Mouse (Mus musculus) CH12.LX (cell line): Measurements from ENCODE around the gene Phyhd1. TPM values are rescaled to one million over a fixed set of nuclear protein-coding genes. Genes with fewer than 3 reads are reported as not detected.

Source experiments
- DNase-seq: peaks from one replicate; pipeline ENCODE4 v3.0.0-alpha.2; 2013; ENCODE audit errors: extremely low read depth
- H3K27ac ChIP-seq: 2 replicates; pipeline ENCODE4 v1.5.1; 2012; ENCODE audit warnings: low read depth, mild to moderate bottlenecking, control low read depth, moderate library complexity; ENCODE audit not compliant: insufficient read depth
- H3K27me3 ChIP-seq: replicated peaks from 2 replicates; pipeline ENCODE3; 2012; ENCODE audit warnings: inconsistent platforms
- H3K36me3 ChIP-seq, 2 experiments: replicated peaks in 1 of 2; 2 replicates each; pipeline versions ENCODE3 to v1.6.1; 2012; ENCODE audit warnings: inconsistent platforms in 1 of 2, low read length in 1 of 2, mild to moderate bottlenecking in 1 of 2, mixed read lengths in 1 of 2, moderate library complexity in 1 of 2; ENCODE audit not compliant: control insufficient read depth in 1 of 2, insufficient read depth in 1 of 2
- H3K4me1 ChIP-seq, 2 experiments: 2 replicates each; pipeline ENCODE4 v1.6.1; 2012; ENCODE audit warnings: inconsistent platforms in 1 of 2, moderate library complexity in 1 of 2; ENCODE audit not compliant: insufficient read depth in 2 of 2, control insufficient read depth in 1 of 2
- H3K4me2 ChIP-seq: 2 replicates; pipeline ENCODE4 v1.6.1; 2012; ENCODE audit warnings: low read depth, mild to moderate bottlenecking, control low read depth; ENCODE audit not compliant: poor library complexity, insufficient read depth, severe bottlenecking
- H3K4me3 ChIP-seq, 3 experiments: fragments of 150-350 bp in 1 of 3; sonication (generic) in 1 of 3; replicated peaks in 1 of 3; 2 replicates each; pipeline versions ENCODE3 to v1.5.1; 2011 to 2012; ENCODE audit warnings: low read depth in 2 of 3, low read length in 2 of 3, mild to moderate bottlenecking in 2 of 3, moderate library complexity in 2 of 3, control low read depth in 1 of 3, improper control_type of control experiment in 1 of 3, inconsistent platforms in 1 of 3, mixed read lengths in 1 of 3; ENCODE audit not compliant: poor library complexity in 1 of 3
- H3K79me2 ChIP-seq: replicated peaks from 2 replicates; pipeline ENCODE4 v1.6.1; 2012; ENCODE audit warnings: mild to moderate bottlenecking, moderate library complexity; ENCODE audit not compliant: control insufficient read depth, poor library complexity, insufficient read depth, severe bottlenecking; ENCODE audit errors: extremely low read depth
- H3K9ac ChIP-seq: 2 replicates; pipeline ENCODE4 v1.6.1; 2012; ENCODE audit warnings: low read depth, mild to moderate bottlenecking, control low read depth, moderate library complexity; ENCODE audit not compliant: insufficient read depth
- H3K9me3 ChIP-seq: replicated peaks from 2 replicates; pipeline ENCODE3; 2012; ENCODE audit warnings: low read length, inconsistent platforms, mixed read lengths
- BHLHE40 ChIP-seq: IDR thresholded peaks from 2 replicates; pipeline ENCODE4 v1.6.1; 2011; ENCODE audit warnings: mild to moderate bottlenecking, low read depth, low read length, improper control_type of control experiment
- CHD1 ChIP-seq: IDR thresholded peaks from 2 replicates; pipeline ENCODE4 v1.6.1; 2012; ENCODE audit warnings: low read depth, low read length, improper control_type of control experiment, inconsistent platforms
- CTCF ChIP-seq, 2 experiments: IDR thresholded peaks in 1 of 2; conservative IDR thresholded peaks in 1 of 2; 2 replicates each; pipeline ENCODE4 v1.5.1; 2011 to 2012; ENCODE audit warnings: low read depth in 2 of 2, low read length in 2 of 2, improper control_type of control experiment in 1 of 2, inconsistent platforms in 1 of 2, mild to moderate bottlenecking in 1 of 2, moderate library complexity in 1 of 2
- E2F4 ChIP-seq: IDR thresholded peaks from 2 replicates; pipeline ENCODE4 v1.6.1; 2011; ENCODE audit warnings: low read depth, low read length, improper control_type of control experiment; ENCODE audit not compliant: insufficient replicate concordance
- ELF1 ChIP-seq: IDR thresholded peaks from 2 replicates; pipeline ENCODE4 v1.6.1; 2014; ENCODE audit warnings: low read depth, mild to moderate bottlenecking, inconsistent platforms, low read length, improper control_type of control experiment
- EP300 ChIP-seq: IDR thresholded peaks from 2 replicates; pipeline ENCODE4 v1.6.1; 2011; ENCODE audit warnings: low read length, improper control_type of control experiment
- GABPA ChIP-seq: IDR thresholded peaks from 2 replicates; pipeline ENCODE4 v1.6.1; 2012; ENCODE audit warnings: low read depth, low read length, improper control_type of control experiment, inconsistent platforms; ENCODE audit not compliant: insufficient replicate concordance
- IRF4 ChIP-seq: IDR thresholded peaks from 2 replicates; pipeline ENCODE4 v1.6.1; 2014; ENCODE audit warnings: low read depth, mild to moderate bottlenecking, inconsistent platforms, low read length, improper control_type of control experiment
- JUN ChIP-seq: IDR thresholded peaks from 2 replicates; pipeline ENCODE4 v1.6.1; 2011; ENCODE audit warnings: low read depth, mild to moderate bottlenecking, low read length, improper control_type of control experiment, moderate library complexity; ENCODE audit not compliant: insufficient read depth
- KAT2A ChIP-seq: IDR thresholded peaks from 2 replicates; pipeline ENCODE4 v1.6.1; 2012; ENCODE audit warnings: low read length, improper control_type of control experiment, inconsistent platforms; ENCODE audit not compliant: insufficient replicate concordance
- MAX ChIP-seq: IDR thresholded peaks from 2 replicates; pipeline ENCODE4 v1.6.1; 2011; ENCODE audit warnings: low read length, improper control_type of control experiment
- MAZ ChIP-seq: IDR thresholded peaks from 2 replicates; pipeline ENCODE4 v1.6.1; 2012; ENCODE audit warnings: low read depth, mild to moderate bottlenecking, inconsistent platforms, low read length, improper control_type of control experiment, moderate library complexity
- MEF2A ChIP-seq: IDR thresholded peaks from 2 replicates; pipeline ENCODE4 v1.6.1; 2014; ENCODE audit warnings: low read depth, mild to moderate bottlenecking, inconsistent platforms, low read length, improper control_type of control experiment, borderline replicate concordance
- MYC ChIP-seq: IDR thresholded peaks from 2 replicates; pipeline ENCODE4 v1.6.1; 2011; ENCODE audit warnings: low read depth, mild to moderate bottlenecking, improper control_type of control experiment, low read length
- NELFE ChIP-seq: IDR thresholded peaks from 2 replicates; pipeline ENCODE4 v1.6.1; 2011; ENCODE audit warnings: low read depth, low read length, improper control_type of control experiment
- NRF1 ChIP-seq: IDR thresholded peaks from 2 replicates; pipeline ENCODE4 v1.6.1; 2014; ENCODE audit warnings: low read depth, mild to moderate bottlenecking, inconsistent platforms, low read length, improper control_type of control experiment, moderate library complexity
- PAX5 ChIP-seq: IDR thresholded peaks from 2 replicates; pipeline ENCODE4 v1.6.1; 2012; ENCODE audit warnings: low read length, inconsistent platforms, mixed read lengths
- POLR2A ChIP-seq: IDR thresholded peaks from 2 replicates; pipeline ENCODE4 v1.6.1; 2011; ENCODE audit warnings: low read depth, mild to moderate bottlenecking, improper control_type of control experiment, low read length
- RCOR1 ChIP-seq: conservative IDR thresholded peaks from 2 replicates; pipeline ENCODE4 v1.6.1; 2012; ENCODE audit warnings: low read depth, mild to moderate bottlenecking, inconsistent platforms, low read length, improper control_type of control experiment
- SIN3A ChIP-seq: IDR thresholded peaks from 2 replicates; pipeline ENCODE4 v1.6.1; 2012; ENCODE audit warnings: low read length, improper control_type of control experiment, inconsistent platforms
- SMC3 ChIP-seq: IDR thresholded peaks from 2 replicates; pipeline ENCODE4 v1.6.1; 2011; ENCODE audit warnings: low read depth, low read length, improper control_type of control experiment
- TBP ChIP-seq: conservative IDR thresholded peaks from 2 replicates; pipeline ENCODE4 v1.6.1; 2011; ENCODE audit warnings: low read depth, low read length, improper control_type of control experiment
- TCF12 ChIP-seq: IDR thresholded peaks from 2 replicates; pipeline ENCODE4 v1.6.1; 2014; ENCODE audit warnings: low read depth, mild to moderate bottlenecking, inconsistent platforms, low read length, improper control_type of control experiment
- UBTF ChIP-seq: IDR thresholded peaks from 2 replicates; pipeline ENCODE4 v1.6.1; 2012; ENCODE audit warnings: low read depth, mild to moderate bottlenecking, inconsistent platforms, low read length, improper control_type of control experiment, moderate library complexity
- USF2 ChIP-seq: conservative IDR thresholded peaks from 2 replicates; pipeline ENCODE4 v1.6.1; 2011; ENCODE audit warnings: low read depth, low read length, improper control_type of control experiment
- dilution Hi-C: fragments of 300-500 bp; cut with MboI; formaldehyde crosslinking; loops from 2 replicates; pipeline ENCODE4 v1.14.3; 2020; ENCODE audit warnings: low sequenced_read_pairs; ENCODE audit not compliant: extremely low pct_unique_long_range_greater_than_20kb, extremely low pct_ligation_motif_present
- in situ Hi-C: fragments of 300-500 bp; cut with MboI; formaldehyde crosslinking; loops from 3 replicates; pipeline ENCODE4 v1.14.3; 2019; ENCODE audit warnings: low sequenced_read_pairs, low pct_ligation_motif_present, low pct_unique_long_range_greater_than_20kb, mixed read lengths
- polyA plus RNA-seq: library from polyadenylated mRNA; unstranded; fragments of >175 nt; gene quantifications from 2 replicates; pipeline ENCODE4 v1.2.1, GENCODE M21; 2012; ENCODE audit warnings: low read depth; ENCODE audit not compliant: insufficient read length
- total RNA-seq, 2 experiments: library from RNA; depleted of rRNA; stranded (reverse); fragments of 300-350 nt in 1 of 2; fragments of >200 nt in 1 of 2; gene quantifications; 2 replicates each; pipeline ENCODE4 v1.2.3; 2012 to 2014

Phyhd1 gene
- total and polyA plus RNA-seq, 3 experiments, result 7.1 to 9.7 (median 8.9) TPM

GRCm38 (mm10) chr2:30252521-30252920 lies 13.5 kb upstream of the Phyhd1 start:
- no peaks in the 10 kb centered on the region for H3K9me3 ChIP-seq
- H3K4me1 ChIP-seq, result peaks cover 15 to 36% of the 10 kb centered on the region in 2 experiments
- no peak overlapping the region for H3K4me3 ChIP-seq
- H3K4me2 ChIP-seq, result no peak overlapping the region
- no peaks in the 10 kb centered on the region for H3K27me3 ChIP-seq
- dilution Hi-C loops (no loop called here), in situ Hi-C loops (no loop called here)
- no peak for DNase-seq
- H3K79me2 ChIP-seq, result no peaks in the 10 kb centered on the region
- H3K36me3 ChIP-seq, result peaks cover 25 to 61% of the 10 kb centered on the region in 2 experiments
- TF ChIP-seq EP300 (no peak), UBTF (no peak)
- H3K27ac ChIP-seq, result no peak overlapping the region
- no peak overlapping the region for H3K9ac ChIP-seq

GRCm38 (mm10) chr2:30253809-30254208 lies 12.2 kb upstream of the Phyhd1 start:
- dilution Hi-C loops (no loop called here), in situ Hi-C loops (no loop called here)
- Histone ChIP-seq H3K79me2 (no peaks in the 10 kb centered on the region), H3K9me3 (no peaks in the 10 kb centered on the region), H3K4me3 (no peak overlapping the region), H3K4me1 (peaks cover 24 to 46% of the 10 kb centered on the region in 2 experiments), H3K27ac (no peak overlapping the region), H3K36me3 (peaks cover 32 to 61% of the 10 kb centered on the region in 2 experiments), H3K9ac (no peak overlapping the region), H3K27me3 (no peaks in the 10 kb centered on the region), H3K4me2 (no peak overlapping the region)
- no peak for DNase-seq
- TF ChIP-seq GABPA, result no peak
- no peak for TF ChIP-seq PAX5
- TF ChIP-seq CHD1, result no peak
- TF ChIP-seq TCF12, result no peak
- TF ChIP-seq JUN, result no peak
- TF ChIP-seq CTCF (conservative IDR thresholded peaks at IDR 0.05 in 1 of 2, IDR thresholded peaks at IDR 0.05 in 1 of 2; ENCODE audit: low read depth in 2 of 2, low read length in 2 of 2), result no peak
- TF ChIP-seq NRF1, result no peak
- TF ChIP-seq E2F4, result no peak
- TF ChIP-seq POLR2A, result no peak
- TF ChIP-seq EP300, result no peak
- TF ChIP-seq SIN3A, result no peak
- TF ChIP-seq RCOR1, result no peak
- no peak for TF ChIP-seq MYC
- TF ChIP-seq, all 38 proteins: peak for 0

GRCm38 (mm10) chr2:30255631-30256395 lies 10.2 kb upstream of the Phyhd1 start:
- in situ Hi-C loops (no loop called here), dilution Hi-C loops (no loop called here)
- no peak overlapping the region for H3K4me2 ChIP-seq
- no peak overlapping the region for H3K4me3 ChIP-seq
- H3K4me1 ChIP-seq, result peaks cover 24 to 53% of the 10 kb centered on the region in 2 experiments
- H3K27ac ChIP-seq, result no peak overlapping the region
- no peak for DNase-seq
- no peaks in the 10 kb centered on the region for H3K27me3 ChIP-seq
- H3K9ac ChIP-seq, result no peak overlapping the region
- H3K79me2 ChIP-seq, result no peaks in the 10 kb centered on the region
- peaks cover 32 to 67% of the 10 kb centered on the region in 2 experiments for H3K36me3 ChIP-seq
- no peaks in the 10 kb centered on the region for H3K9me3 ChIP-seq
- no peak for TF ChIP-seq NELFE
- TF ChIP-seq CHD1, result no peak
- no peak for TF ChIP-seq RCOR1
- no peak for TF ChIP-seq GABPA
- no peak for TF ChIP-seq MEF2A
- TF ChIP-seq E2F4, result no peak
- TF ChIP-seq MYC, result no peak
- TF ChIP-seq USF2, result no peak
- no peak for TF ChIP-seq SMC3
- TF ChIP-seq MAZ, result no peak
- no peak for TF ChIP-seq TBP
- TF ChIP-seq IRF4, result no peak
- no peak for TF ChIP-seq BHLHE40
- no peak for TF ChIP-seq ELF1
- no peak for TF ChIP-seq MAX
- TF ChIP-seq KAT2A, result no peak
